Mouse (Mus musculus) small intestine, adult 2 months (tissue): ENCODE measurements around the gene Hscb.

Source experiments
- CTCF ChIP-seq: fragments of 200-500 bp; IDR thresholded peaks from 2 replicates; pipeline ENCODE4 v1.5.1; 2012; ENCODE audit warnings: low read depth, mild to moderate bottlenecking, control low read depth, inconsistent platforms, low read length, moderate library complexity, mixed read lengths; ENCODE audit not compliant: insufficient replicate concordance, insufficient read length; ENCODE audit errors: extremely low read depth
- POLR2A ChIP-seq: fragments of 200-500 bp; IDR thresholded peaks from 2 replicates; pipeline ENCODE4 v1.6.1; 2012; ENCODE audit warnings: low read depth, mild to moderate bottlenecking, control low read depth, inconsistent platforms, low read length, moderate library complexity

DNA sequence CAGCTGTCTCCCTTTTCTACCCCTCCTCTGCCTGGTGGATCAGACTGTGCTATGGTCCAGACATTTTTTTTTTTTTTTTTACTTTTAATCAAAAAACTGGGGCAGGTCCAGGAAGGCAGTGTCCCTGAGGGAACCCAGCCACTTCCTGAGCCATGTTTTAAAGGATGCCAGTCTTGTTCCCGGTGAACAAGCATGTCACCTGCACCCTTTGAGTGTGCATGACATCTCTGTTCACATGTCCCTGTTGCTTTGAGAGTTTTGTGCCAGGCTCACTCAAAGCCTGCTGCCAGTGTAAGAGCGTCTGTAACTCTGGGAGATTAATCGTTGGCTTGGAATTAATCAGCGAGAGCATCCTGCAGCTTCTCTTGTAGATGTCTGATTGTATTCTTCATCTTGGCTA lies 28.9 kb upstream of the Hscb start:
- TF ChIP-seq CTCF (no peak), POLR2A (no peak)
